Mouse (Mus musculus): ENCODE measurements at regions not wholly inside any gene's neighbourhood (a gene's known extent, or its start where the extent isn't known, plus 50 kb on each side); places are given as distances from the start of the nearest gene placed in this dataset.

GRCm38 (mm10) chr3:140059522-140060110, 854.1 kb downstream of the Stpg2 start:
- DNase-seq: no peak

DNA sequence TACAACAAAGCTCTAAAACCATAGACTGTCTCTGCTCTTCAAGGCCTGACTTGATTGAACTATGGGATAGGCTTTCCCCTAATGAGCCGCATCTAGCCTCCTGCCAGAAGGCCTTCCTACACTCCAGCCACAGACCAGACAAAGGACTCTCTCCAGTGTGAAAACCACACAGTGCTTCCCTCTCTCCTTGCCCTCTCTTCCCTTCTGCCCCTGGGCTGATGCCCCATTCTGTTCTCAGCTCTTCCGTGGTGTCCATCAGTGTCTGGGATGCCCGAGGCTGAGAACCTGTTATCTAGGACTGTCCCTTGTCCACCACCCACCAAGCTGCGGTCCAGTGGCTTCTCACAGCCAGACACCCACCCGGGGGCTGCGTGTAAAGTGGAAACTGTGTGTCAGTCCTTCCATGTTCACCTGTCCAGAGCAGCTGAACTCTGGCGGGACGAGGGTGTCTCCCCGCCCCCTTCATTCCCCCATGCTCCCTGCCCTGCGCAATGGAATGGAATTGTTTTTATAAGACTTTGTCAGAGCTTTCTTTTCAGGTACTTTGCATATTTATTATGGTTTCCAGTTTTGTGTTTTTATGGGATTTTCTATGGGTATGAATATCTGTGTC, 856.4 kb downstream of the Stpg2 start:
- DNase-seq: no peak

GRCm38 (mm10) chr3:140062880-140063279, 857.4 kb downstream of the Stpg2 start:
- DNase-seq: no peak

DNA sequence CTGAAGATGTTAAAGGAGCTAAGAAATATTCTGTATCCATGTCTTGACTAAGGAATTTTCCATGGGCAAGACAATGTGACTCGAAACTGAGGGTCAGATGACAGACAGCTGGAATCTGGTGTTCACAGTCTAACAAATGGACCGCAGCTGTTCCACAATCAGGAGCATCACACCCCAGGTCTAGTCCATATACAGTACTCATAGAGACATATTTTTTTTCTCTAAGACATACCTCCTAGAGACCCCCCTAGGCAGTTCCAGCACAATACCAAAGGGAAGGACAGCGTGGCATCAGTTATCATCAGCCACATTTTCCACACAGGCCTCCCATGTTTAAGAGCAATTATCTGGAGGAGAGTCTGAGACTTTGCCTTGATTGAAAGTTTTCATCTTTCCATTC, 878.8 kb downstream of the Stpg2 start:
- no peak for DNase-seq

DNA sequence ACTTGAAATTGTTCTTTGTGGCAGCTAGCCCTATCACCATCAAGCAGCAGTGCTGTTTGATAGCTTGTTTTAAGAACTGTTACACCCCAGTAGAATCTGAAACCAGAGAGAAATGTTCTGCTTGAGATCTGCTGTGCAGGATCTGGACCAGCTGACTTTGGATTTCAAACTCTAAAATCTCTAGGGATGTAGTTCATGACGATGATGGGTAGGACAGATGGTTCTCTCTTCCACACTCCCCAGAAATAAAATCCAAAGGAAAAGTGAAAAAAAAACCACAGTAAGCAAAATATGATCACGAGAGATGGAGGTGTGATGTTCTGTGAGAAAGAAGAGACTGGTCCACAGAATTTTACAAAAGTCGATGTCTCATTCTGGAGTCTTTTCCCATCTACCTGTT, 879.9 kb downstream of the Stpg2 start:
- DNase-seq: no peak

DNA sequence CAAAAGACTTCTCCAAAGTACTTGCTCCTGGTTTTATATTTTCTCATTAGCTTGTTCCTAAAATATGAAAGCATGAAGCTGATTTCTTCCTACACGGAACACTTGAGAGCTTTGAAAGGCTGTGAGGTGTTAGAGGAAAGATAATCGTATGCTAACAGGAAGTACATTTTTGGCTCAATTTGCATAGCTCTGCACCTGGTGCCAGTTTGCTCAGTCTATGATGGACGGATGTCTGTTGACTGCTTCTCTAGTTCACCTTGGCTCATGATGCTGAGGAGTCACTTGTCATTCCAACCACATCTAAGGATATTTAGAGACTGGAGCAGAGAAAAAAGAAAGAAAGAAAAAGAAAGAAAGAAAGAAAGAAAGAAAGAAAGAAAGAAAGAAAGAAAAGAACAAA, 882.5 kb downstream of the Stpg2 start:
- DNase-seq: no peak

DNA sequence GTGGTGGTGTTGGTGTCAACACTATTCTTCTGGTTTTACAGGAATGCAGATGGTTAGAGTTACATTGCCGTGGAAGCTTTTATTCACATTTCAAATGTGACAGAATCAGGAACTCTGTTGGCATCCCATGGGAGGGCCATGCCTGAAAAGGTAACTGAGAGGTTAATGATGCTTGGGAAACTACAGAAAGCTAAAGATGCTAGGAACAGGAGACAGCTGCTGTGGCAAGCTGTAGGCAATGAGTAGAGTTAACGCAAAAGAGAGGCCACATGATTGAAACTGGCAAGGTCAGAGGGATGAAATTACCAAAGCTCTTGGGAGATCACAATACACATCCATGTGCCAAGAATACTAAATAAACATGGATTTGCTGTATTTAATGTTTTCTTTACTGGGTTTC, 886.4 kb downstream of the Stpg2 start:
- no peak for DNase-seq

DNA sequence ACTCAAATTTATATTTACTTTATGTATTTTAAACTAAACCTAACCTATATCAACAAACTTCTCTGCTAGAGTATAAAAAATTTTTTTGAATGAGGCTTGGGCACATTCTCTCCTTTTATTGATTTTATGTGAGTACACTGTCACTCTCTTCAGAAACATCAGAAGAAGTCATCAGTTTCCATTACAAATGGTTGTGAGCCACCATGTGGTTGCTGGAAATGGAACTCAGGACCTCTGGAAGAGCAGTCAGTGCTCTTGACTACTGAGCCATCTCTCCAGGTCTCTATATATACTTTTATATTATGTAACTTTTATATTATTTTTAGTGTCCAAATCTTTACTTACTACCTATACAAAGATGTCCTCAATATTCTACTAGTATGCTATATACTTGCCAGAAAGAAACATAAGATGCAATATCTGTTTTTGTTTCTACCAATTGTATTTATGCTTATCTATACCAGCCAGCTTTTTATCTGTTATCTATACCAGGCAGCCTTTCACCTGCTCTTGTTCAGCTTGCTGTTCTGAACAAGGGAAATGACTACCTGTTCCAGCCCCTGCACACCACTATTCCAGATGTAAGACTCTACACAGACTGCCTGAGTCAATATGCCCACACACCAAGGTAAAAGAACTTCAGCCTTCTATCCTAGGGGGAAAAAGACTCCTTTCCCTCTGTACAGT, 891.5 kb downstream of the Stpg2 start:
- no peak for DNase-seq

DNA sequence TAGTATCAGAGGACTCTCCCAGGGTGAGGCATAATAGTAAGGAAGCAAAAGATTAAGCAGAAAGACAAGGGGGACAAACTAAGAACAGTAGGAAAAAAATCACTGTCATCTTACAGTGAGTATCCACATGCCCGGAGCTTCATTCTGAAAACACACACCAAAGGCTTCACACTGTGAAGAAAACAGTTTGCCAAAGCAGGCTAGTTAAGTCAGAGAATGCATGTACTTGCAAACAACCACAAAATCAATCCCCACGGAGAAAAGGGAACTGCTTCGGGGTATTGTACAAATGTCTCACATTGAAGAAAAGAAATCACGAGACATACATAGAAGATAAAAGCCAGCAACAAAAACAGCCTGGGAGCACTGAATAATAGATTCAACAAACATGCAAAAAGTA, 903.9 kb downstream of the Stpg2 start:
- DNase-seq: no peak

DNA sequence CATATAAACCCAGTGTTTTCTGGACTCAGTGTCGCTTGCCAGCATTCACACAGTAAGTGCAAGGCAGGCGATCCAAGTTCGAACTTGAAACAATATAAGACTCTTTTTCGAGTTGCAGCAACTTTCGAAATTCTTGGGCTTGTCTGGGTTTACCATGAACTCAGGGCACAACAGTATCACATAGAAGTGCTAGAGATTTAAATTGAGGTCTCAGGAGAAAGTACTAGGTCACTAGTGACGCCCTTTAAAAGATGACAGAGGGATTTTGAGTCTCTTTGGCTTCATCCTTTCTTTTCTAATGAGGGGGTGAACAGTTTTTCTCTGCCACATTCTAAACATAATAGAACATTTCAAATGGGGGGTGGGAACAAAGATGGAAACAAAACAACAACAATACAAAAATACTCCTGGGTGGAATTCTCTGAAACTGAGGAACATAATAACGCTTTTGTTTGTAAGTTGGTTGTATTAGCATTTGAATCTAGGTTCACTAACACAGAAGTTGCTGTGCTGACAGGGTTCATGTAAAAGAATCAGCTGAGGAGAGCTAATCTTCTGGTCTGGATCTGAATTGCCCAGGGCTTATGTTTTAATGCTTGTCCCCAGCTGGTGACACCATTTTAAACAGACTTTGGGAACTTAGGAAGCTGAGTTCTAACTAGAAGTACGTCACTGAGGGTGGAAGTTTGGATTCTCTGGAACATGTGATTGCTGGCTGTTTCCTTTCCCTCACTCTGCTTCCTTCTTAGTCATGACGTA, 906.1 kb downstream of the Stpg2 start:
- DNase-seq: no peak

DNA sequence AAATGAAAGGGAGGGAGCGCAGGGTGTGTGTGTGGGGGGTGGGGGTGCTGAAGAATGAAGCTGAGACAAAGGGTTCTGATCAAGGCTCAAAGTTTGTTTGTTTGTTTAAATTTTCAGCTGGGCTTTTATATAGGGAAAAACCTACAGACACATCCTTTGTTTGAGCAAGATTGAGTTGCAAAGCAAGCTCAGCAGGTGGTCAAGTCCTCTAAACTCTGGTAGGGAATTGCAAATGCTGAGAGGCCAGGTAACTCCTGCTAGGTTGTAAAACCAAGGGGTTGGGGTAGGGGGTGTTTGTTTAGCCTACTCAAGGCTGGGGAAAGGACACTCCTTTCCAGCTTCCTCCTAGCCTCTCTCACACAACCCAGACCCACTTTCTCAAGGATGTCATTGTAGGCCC, 909.6 kb downstream of the Stpg2 start:
- DNase-seq: no peak

- DNase-seq: peak; percentile 82
Observed at GRCm38 (mm10) chr3:140127310-140127709, 921.8 kb downstream of the Stpg2 start.

- peak; percentile 55 for DNase-seq
Observed at GRCm38 (mm10) chr3:140129065-140129778, 923.7 kb downstream of the Stpg2 start.

DNA sequence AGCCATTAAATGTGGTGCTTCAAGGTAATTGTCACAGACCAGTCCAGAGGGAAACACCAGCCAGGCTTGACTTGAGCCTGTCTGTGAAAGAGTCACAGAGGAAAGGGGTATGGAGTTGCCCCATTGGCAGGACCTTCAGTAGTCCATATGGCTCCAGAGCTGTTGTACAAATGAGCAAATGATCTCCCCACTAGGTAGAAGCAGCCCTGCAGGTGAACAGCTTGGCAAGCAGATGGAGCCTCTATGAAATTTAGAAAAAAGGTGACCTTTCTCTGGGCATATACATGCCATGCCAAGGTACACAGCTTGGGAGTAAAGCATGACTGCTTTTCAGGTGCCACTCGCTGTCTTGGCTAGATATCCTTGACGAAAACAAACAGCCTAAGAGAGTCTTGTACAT, 938.4 kb downstream of the Stpg2 start:
- DNase-seq: peak; percentile 99

- no peak for DNase-seq
Observed at GRCm38 (mm10) chr3:140147158-140147933, 941.9 kb downstream of the Stpg2 start.

DNA sequence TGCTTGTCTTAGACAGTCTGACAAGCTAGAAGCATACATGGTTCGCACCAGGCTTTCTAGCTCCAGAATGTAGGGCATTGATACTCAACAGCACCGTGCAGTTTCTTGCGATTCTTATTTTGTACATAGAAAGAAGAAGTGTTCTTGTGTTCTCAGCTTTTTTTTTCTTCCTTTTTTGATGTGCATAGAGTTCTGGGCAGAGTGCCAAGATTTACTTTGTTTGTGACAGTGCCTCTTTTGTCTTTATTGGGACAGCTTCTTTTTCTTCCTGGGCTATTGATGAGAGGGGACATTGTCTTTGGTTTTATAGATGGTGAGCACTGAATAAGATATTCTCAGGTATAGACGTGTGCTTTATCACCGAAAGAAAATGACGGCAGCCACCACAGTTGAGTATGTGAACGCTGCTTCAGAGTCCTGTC, 945.0 kb downstream of the Stpg2 start:
- no peak for DNase-seq

- DNase-seq: no peak
Observed at GRCm38 (mm10) chr3:140179471-140179870, 974.0 kb downstream of the Stpg2 start.

GRCm38 (mm10) chr3:140182690-140183089, 977.2 kb downstream of the Stpg2 start:
- DNase-seq: peak; percentile 15

GRCm38 (mm10) chr3:140184899-140185525, 979.5 kb downstream of the Stpg2 start:
- no peak for DNase-seq

DNA sequence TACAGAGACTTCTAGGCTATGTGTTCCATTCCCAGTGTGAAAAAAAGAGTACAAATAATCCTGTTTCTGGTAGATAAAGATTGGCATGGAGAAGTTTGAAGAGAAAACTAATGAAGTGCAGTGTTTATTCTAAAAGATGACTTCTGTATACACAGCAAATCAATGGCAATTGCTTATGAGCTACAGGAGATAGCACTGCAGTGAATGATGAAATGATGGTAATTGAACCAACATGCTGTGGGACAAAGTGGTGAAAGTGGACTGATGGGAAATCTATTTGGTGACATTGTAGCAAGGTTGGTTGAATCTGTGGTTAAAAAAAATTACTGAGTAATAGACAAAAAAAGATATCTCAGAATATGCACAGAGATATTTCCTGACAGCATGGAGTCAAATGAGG, 1000.4 kb downstream of the Stpg2 start:
- DNase-seq: no peak

DNA sequence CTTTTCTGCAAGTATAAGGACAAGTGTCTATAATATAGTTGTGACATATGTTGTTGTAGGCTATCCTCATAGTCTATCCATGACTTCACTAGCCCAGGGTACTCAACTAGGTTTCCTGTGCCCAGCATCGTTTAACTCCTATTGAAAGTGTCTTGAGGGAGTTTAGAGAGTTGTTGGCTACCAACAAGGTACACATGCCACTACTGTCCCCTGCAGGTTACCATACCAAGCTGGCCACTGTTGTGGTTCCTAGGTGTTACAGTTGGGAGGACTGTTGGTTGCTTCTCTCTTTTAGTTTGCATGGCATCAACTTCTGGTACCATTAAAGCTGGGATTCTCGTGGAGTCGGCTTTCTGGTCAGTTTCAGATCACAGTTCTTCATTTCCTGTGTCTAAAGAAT, 990.7 kb downstream of the Pdha2 start:
- no peak for DNase-seq

DNA sequence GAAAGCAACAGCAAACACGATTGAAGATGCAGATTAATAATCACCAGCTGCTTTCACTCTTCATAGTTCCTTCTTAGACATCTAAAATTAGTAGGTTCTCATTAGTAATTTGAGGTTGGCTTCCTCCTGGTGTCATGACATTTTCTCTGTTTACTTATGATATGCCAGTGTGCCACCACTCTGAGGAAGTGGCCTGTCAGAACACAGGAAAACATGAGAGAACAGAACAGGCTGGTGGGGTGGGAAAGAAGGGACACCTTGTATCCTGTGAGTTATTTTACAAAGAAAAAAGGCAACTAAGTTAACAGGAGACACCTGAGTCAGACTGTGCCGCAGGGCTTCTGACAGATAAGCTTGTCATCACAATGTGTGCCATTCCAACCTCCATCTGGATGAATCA, 981.4 kb downstream of the Pdha2 start:
- no peak for DNase-seq
